Mouse (Mus musculus): ENCODE data around the gene Morc2a. TPM values are rescaled to one million over a fixed set of nuclear protein-coding genes. Genes with fewer than 3 reads are reported as not detected.

Gene Morc2a
- total RNA-seq, 1 experiment from 2014 or later = 69.5 TPM

- DNase-seq = no peak
Measured at GRCm38 (mm10) chr11:3733933-3734636, 85.1 kb downstream of the Morc2a start.

- no peak for DNase-seq
Measured at GRCm38 (mm10) chr11:3735715-3736114, 86.7 kb downstream of the Morc2a start.

- DNase-seq = no peak
Measured at GRCm38 (mm10) chr11:3738778-3739177, 89.8 kb downstream of the Morc2a start.

Other genes starting within 250 kb of the Morc2a start
- gene Limk2, start 240.0 kb upstream of the Morc2a start, total RNA-seq (2021) = 27.1 and 44.5 TPM in 2 replicates
- gene Rnf185, start 196.8 kb upstream of the Morc2a start, total RNA-seq (2021) = 34.3 and 45.8 TPM in 2 replicates
- gene Pla2g3, start 160.9 kb upstream of the Morc2a start, total RNA-seq (2021) = 0.18 and 0.33 TPM in 2 replicates
- gene Inpp5j, start 144.4 kb upstream of the Morc2a start, total RNA-seq (2021) = 0.90 and 1.3 TPM in 2 replicates
- gene Selenom, start 134.5 kb upstream of the Morc2a start, total RNA-seq (2021) = 16.5 and 32.2 TPM in 2 replicates
- 59.6 and 67.6 TPM in 2 replicates for gene Smtn, start 108.6 kb upstream of the Morc2a start, total RNA-seq (2021)
- gene Osbp2, start 214.7 kb downstream of the Morc2a start, total RNA-seq (2021) = 1.1 and 2.6 TPM in 2 replicates
- 0.33 and 0.82 TPM in 2 replicates for gene 4921536K21Rik, start 245.9 kb downstream of the Morc2a start, total RNA-seq (2021)
- 3.9 and 4.1 TPM in 2 replicates for gene Dusp18, start 246.0 kb downstream of the Morc2a start, total RNA-seq (2021)